Comparison of ENCODE assay signal across 32 mouse cellular contexts in the genomic region with DNA sequence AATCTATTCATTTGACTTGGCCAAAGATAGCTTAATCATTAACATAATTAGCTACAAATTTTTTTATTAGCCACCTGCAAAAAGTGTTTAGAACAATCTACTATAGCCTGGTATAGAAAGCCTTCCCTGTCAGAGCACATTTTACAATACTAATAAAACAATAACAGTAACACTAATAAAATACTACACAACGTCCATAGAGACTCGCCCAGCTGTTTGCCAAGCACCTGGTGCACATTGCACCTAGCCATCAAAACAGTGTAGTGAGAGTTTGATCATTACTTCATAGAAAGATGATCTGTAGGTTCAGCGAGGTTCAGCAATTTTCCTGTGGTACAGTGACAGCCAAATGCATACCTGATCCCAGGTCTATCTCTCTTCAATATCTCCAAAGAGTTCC.
"Had no signal": no experiment of that assay in that cellular context is flagged by ENCODE, and none has a peak within 500 bp of the region (broad histone marks: within the 10 kb centered on the region; RNA-seq: fewer than 3 reads in every experiment).

No protein-coding gene starts in this region.

- DNase-seq: heart, adult 18-20 months; heart, adult 2 months; heart, postnatal 10 days; heart, postnatal 14 days; heart, postnatal 36 days; heart, postnatal 4 days; kidney, adult 11 months; kidney, adult 18-20 months; kidney, adult 2 months; kidney, adult 8-10 months; kidney, adult 9 months; kidney, postnatal 10 days; kidney, postnatal 14 days; kidney, postnatal 36 days; kidney, postnatal 4 days; layer of hippocampus, adult 9-11 months had no signal

- H3K27me3 ChIP-seq: heart, embryonic 12.5 days; heart, embryonic 13.5 days; heart, embryonic 15.5 days; hindbrain, embryonic 12.5 days; hindbrain, embryonic 13.5 days; hindbrain, embryonic 15.5 days; kidney, embryonic 15.5 days had no signal

- H3K4me2 ChIP-seq: heart, embryonic 11.5 days; heart, embryonic 12.5 days; heart, embryonic 13.5 days; heart, embryonic 15.5 days; hindbrain, embryonic 12.5 days; hindbrain, embryonic 13.5 days; hindbrain, embryonic 14.5 days; hindbrain, embryonic 15.5 days; kidney, embryonic 15.5 days had no signal

- ATAC-seq: hindbrain, embryonic 16.5 days; hindbrain, postnatal 0 days; inflammation-experienced regulatory T-cells, adult 6 months had no signal

- H3K4me1 ChIP-seq: heart, embryonic 10.5 days; heart, embryonic 12.5 days; heart, embryonic 15.5 days; hindbrain, embryonic 12.5 days; hindbrain, embryonic 13.5 days; hindbrain, embryonic 15.5 days; kidney, embryonic 15.5 days had no signal

- H3K9me3 ChIP-seq: heart, embryonic 10.5 days; heart, embryonic 12.5 days; heart, embryonic 15.5 days; hindbrain, embryonic 12.5 days; hindbrain, embryonic 13.5 days; hindbrain, embryonic 15.5 days; kidney, embryonic 15.5 days had no signal

- H3K4me3 ChIP-seq: heart, adult 2 months; heart, embryonic 10.5 days; heart, embryonic 12.5 days; heart, embryonic 13.5 days; heart, embryonic 15.5 days; hindbrain, embryonic 12.5 days; hindbrain, embryonic 13.5 days; hindbrain, embryonic 15.5 days; kidney, embryonic 15.5 days; layer of hippocampus, adult 2 months; left cerebral cortex, adult 2 months had no signal

- H3K27ac ChIP-seq: heart, adult 2 months; heart, embryonic 10.5 days; heart, embryonic 13.5 days; heart, embryonic 15.5 days; hindbrain, embryonic 12.5 days; hindbrain, embryonic 13.5 days; hindbrain, embryonic 14.5 days; hindbrain, embryonic 15.5 days; hindbrain, postnatal 0 days; kidney, embryonic 15.5 days; kidney, postnatal 0 days; layer of hippocampus, adult 2 months; left cerebral cortex, adult 2 months had no signal

- H3K36me3 ChIP-seq: heart, embryonic 10.5 days; heart, embryonic 12.5 days; heart, embryonic 13.5 days; heart, embryonic 15.5 days; hindbrain, embryonic 12.5 days; hindbrain, embryonic 13.5 days; hindbrain, embryonic 15.5 days; kidney, embryonic 15.5 days had no signal

- H3K9ac ChIP-seq: heart, embryonic 12.5 days; heart, embryonic 13.5 days; heart, embryonic 15.5 days; hindbrain, embryonic 12.5 days; hindbrain, embryonic 13.5 days; hindbrain, embryonic 14.5 days; hindbrain, embryonic 15.5 days; kidney, embryonic 15.5 days had no signal
